Mouse (Mus musculus) liver, embryonic 14.5 days (tissue): ENCODE data around the gene Oxct1.

Experiments used
- CTCF ChIP-seq: IDR thresholded peaks from 2 replicates; pipeline ENCODE4 v1.5.1; 2016; ENCODE audit warnings: antibody characterized with exemption, low read depth, control low read depth
- EP300 ChIP-seq: IDR thresholded peaks from 2 replicates; pipeline ENCODE4 v1.6.1; 2016; ENCODE audit warnings: antibody characterized with exemption, low read depth

- TF ChIP-seq CTCF (no peak), EP300 (no peak)
Measured at GRCm38 (mm10) chr15:4033168-4034004, 7.2 kb downstream of the Oxct1 start.
